Mouse (Mus musculus) v-Abl transformed pro-B cells (cell line): ENCODE measurements around the gene Nabp2.

Experiments
- in situ Hi-C, 2 experiments: fragments of 400-800 bp; cut with MboI; formaldehyde crosslinking; loops; one replicate each; pipeline ENCODE4 v1.15.1; 2025; ENCODE audit not compliant: unreplicated experiment in 2 of 2

Gene Nabp2

DNA sequence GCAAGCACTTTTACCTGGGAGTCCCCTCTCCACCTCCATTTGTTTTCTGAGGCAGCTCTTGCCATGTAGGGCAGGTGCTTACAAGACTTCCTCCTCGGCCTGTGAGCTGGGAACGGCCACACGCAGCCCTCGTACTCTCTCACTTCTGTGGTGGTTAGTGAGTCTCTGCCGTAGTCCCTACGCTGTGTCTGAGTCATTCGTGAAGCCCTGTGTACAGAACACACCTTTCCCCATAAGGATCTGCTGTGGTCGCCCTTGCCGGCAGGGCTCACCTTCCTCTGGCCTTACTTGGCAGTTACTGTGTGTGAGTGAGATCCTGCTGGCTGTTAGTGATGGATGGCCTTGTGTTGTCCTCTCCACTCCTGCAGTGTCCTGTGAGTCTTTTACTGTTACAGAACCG lies 23.4 kb upstream of the Nabp2 start:
- in situ Hi-C loops: no loop called here

DNA sequence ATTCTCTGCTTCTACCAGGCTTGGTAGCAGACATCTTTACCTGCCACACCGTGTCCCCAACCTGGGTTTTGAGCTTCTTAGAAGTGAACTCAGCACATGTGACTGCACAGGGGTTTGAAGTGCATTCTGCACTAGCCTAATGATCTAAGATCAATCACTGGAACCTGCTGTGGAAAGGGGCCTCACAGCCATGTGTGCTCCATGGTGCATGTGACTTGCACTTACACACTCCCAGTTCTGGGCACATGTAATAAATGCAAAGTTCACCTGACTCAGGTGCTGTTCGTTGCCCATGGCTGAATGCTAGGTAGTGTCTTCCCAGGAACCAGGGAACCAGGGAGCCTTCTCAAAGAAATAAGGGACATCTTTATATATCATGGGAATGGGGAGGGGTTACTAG lies 22.1 kb upstream of the Nabp2 start:
- in situ Hi-C loops: no loop called here

GRCm38 (mm10) chr10:128429454-128429853 lies 18.2 kb upstream of the Nabp2 start:
- in situ Hi-C loops: no loop called here

DNA sequence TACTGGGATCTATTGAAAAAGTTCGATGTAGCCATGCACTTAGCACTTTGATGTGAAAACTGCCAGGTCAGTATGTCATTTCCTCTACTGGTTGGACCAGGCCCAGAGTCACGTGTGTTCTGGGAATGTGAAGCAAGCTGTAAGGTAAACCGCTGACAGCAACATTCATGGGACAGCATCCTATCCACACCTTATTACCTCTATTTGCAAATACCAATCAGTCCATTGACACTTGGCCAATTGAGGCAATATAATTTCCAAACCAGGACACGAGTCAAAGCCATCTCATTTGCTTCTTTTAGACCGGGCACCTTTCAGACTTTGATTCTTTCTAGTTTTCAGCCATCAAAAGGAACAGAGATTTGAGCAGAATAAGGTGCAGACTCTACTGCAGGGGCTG lies 17.8 kb upstream of the Nabp2 start:
- in situ Hi-C loops: no loop called here

DNA sequence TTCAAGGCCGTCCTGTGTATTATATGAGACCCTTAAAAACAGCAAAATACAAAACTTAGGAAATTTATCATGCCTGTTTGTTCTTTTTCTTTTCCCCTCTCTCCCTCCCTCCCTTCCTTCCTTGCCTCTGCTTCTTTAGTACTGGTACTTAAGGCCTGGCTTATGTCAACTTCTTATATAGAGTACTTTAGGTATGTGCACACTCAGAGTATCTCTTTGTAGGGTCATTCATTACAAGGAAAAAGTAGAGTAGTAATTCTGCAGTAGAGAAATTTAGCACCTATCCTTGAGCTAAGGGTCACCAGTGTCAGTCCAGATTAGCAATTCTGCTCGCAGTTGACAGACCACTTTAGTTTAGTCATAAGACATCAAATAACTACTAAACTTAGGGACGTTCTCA lies 14.0 kb upstream of the Nabp2 start:
- in situ Hi-C loops: no loop called here

DNA sequence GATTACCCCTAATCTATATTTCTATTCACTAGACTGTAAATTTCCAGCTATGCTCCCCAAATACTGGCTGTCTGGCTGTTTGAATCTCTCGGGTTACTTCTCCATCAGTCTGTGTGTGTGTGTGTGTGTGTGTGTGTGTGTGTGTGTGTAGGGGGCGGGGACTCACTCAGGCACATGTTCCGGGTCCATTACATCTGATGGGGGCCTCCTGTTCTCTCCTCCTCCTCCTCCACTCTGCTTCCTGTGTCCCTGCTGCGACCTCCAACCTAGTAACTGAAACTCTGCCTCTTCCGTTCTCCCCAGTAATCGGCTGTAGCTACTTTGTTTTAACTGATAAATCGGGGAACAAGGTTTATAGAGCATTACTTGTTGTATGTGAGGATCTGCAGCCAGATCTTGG lies 13.3 kb upstream of the Nabp2 start:
- in situ Hi-C loops: no loop called here

- in situ Hi-C loops: no loop called here
Observed at GRCm38 (mm10) chr10:128422426-128422825, 11.1 kb upstream of the Nabp2 start.

DNA sequence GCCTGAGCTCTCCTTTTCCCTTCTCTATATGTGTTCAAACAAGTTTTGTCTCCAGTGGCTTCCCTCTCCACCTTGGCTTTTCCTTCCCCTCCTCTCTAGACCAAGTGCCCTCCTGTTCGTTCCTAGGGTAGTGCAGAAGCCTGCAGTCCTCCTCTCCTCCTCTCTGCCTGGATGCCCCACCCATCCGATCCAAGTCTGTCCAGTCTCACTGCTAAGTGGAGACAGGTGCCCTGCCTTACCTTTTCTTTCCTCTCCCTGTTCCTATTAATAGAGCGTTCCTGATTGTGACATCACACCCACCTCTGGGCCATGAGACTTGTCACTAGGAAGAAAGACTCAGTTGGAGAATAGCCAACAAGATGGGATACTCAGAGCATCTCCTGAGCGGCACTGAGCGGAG lies 3.6 kb upstream of the Nabp2 start:
- in situ Hi-C loops: no loop called here

DNA sequence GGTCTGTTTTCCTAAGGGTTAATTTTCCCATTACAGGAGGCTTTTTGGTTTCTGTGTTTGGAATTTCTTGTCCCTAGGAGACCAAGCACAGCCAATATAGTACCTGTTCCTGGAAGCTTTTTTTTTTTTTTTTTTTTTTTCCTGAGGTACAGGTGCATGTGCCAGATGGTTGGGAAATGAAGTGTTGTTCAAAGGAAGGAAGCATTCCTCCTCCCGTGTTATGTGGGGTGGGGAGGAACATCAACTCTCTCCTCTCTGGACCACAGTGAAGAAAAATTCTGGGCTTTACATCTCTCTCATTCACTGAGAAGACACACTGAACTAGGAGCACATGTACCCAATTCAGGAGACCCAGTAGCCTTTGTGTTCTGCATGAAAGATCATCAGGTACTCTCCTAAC lies 1.8 kb upstream of the Nabp2 start:
- in situ Hi-C loops: no loop called here

GRCm38 (mm10) chr10:128412558-128412957 lies 1.3 kb upstream of the Nabp2 start:
- in situ Hi-C loops: no loop called here

GRCm38 (mm10) chr10:128412055-128412381 lies 726 bp upstream of the Nabp2 start:
- in situ Hi-C loops: no loop called here

- in situ Hi-C loops: no loop called here
Observed at GRCm38 (mm10) chr10:128410560-128410845, 789 bp downstream of the Nabp2 start.

- in situ Hi-C loops: loop anchor here (5.0 kb wide), 4 partner anchors 32 to 78 kb away; partner anchors contain the start of gene Coq10a (in 1 of the 2)
Observed at GRCm38 (mm10) chr10:128409692-128410559, 1.4 kb downstream of the Nabp2 start.

GRCm38 (mm10) chr10:128408591-128409535 lies 2.4 kb downstream of the Nabp2 start:
- in situ Hi-C loops: loop anchor here (5.0 kb wide), 4 partner anchors 33 to 77 kb away; partner anchors contain the start of gene Coq10a (in 1 of the 2)

GRCm38 (mm10) chr10:128403931-128404330 lies 7.4 kb downstream of the Nabp2 start:
- in situ Hi-C loops: no loop called here

- in situ Hi-C loops: no loop called here
Observed at GRCm38 (mm10) chr10:128401638-128402037, 9.7 kb downstream of the Nabp2 start.

DNA sequence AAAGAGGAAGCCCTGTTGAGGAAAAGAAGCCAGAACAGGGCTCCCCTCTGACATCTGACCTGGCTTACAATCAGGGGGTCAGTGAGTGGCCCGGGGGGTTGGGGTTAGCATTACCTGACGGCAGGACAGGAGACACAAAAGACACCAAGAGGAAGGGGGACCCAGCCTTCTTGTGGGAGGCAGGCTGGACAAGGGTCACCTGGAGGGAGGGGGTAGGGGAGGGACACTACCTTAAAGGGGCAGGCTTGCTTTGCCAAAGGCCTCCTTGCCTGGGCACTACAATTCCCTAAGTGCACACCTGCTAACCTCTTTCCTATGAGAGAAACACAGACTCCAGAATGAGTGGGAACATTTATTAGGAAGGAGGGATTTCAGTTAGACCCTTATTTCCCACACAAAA lies 10.2 kb downstream of the Nabp2 start, which contains the start of gene Slc39a5:
Gene Slc39a5 (minus strand): TSS at position 174 of the 400 bp plus-strand sequence.
- in situ Hi-C loops: no loop called here

GRCm38 (mm10) chr10:128400338-128400737 lies 11.0 kb downstream of the Nabp2 start:
- in situ Hi-C loops: no loop called here

- in situ Hi-C loops: no loop called here
Observed at GRCm38 (mm10) chr10:128397466-128397865, 13.8 kb downstream of the Nabp2 start.

GRCm38 (mm10) chr10:128396716-128397264 lies 14.5 kb downstream of the Nabp2 start:
- in situ Hi-C loops: no loop called here

GRCm38 (mm10) chr10:128396017-128396673 lies 15.1 kb downstream of the Nabp2 start:
- in situ Hi-C loops: no loop called here
